17 mouse cellular contexts compared by ENCODE assay signal in the genomic region with DNA sequence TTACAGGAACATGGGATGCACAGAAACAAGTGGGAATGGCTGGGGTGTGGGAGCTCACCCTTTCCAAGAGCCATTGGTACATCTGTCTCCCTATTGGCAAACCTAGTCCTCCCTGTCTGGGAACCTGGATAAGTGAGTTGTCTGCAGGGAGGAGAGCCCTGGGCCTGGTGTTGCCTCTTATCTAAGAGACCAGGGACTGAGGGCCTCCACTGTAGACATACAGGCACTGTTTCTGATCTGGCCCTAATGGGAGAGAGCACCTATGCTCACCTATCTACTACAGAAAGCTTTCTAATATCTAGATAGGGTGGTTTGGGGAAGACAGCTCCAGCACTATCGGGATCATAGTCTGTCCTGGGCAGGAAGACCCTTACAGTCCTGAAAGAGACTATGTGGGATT. TPM values are rescaled to one million over a fixed set of nuclear protein-coding genes. Genes with fewer than 3 reads are reported as not detected.
DNase-seq lines count a peak whose midpoint lies in the region; ATAC-seq and TF ChIP-seq lines count a peak whose summit lies in the region.
"Had no signal": no experiment of that assay in that cellular context is flagged by ENCODE, and none has a peak within 500 bp of the region (broad histone marks: within the 10 kb centered on the region; RNA-seq: fewer than 3 reads in every experiment).

No protein-coding gene starts in this region.

- H3K9me3 ChIP-seq in heart, embryonic 13.5 days = no peaks in the 10 kb centered on the region
- no peaks in the 10 kb centered on the region for H3K9me3 ChIP-seq in stomach, embryonic 14.5 days (ENCODE audit: control insufficient read depth, low read depth, low read length)
- H3K9me3 ChIP-seq in stomach, postnatal 0 days (ENCODE audit: control insufficient read depth, low read length) = no peaks in the 10 kb centered on the region
- no peaks in the 10 kb centered on the region for H3K9me3 ChIP-seq in liver, embryonic 14.5 days (ENCODE audit: control insufficient read depth, low read length)
- H3K9me3 ChIP-seq: limb, embryonic 15.5 days; megakaryocyte, embryonic 14.5 days had no signal

- ATAC-seq in heart, embryonic 13.5 days (ENCODE audit: extremely low read depth, insufficient number of reproducible peaks, low FRiP score, low TSS enrichment) = peak; percentile 80
- ATAC-seq in stomach, embryonic 14.5 days (ENCODE audit: insufficient number of reproducible peaks, insufficient read depth, low FRiP score, low read depth) = peak; percentile 88; the same call in 1 of the 2 replicates
- ATAC-seq in stomach, postnatal 0 days (ENCODE audit: low FRiP score, low TSS enrichment) = no peak
- ATAC-seq in liver, embryonic 14.5 days (ENCODE audit: insufficient read depth) = peak; percentile 99
- ATAC-seq in inflammation-experienced regulatory T-cells, adult 6 months = no peak
- ATAC-seq: forebrain, embryonic 14.5 days; hindbrain, embryonic 16.5 days had no signal

- no peaks in the 10 kb centered on the region for H3K27me3 ChIP-seq in heart, embryonic 13.5 days (replicated peaks)
- H3K27me3 ChIP-seq in stomach, embryonic 14.5 days (ENCODE audit: control insufficient read depth, insufficient read depth, low read length) = no peaks in the 10 kb centered on the region
- no peaks in the 10 kb centered on the region for H3K27me3 ChIP-seq in stomach, postnatal 0 days (ENCODE audit: control insufficient read depth, insufficient read depth, low read length)
- H3K27me3 ChIP-seq in liver, embryonic 14.5 days (ENCODE audit: control insufficient read depth, insufficient read depth, low read length) = no peaks in the 10 kb centered on the region
- H3K27me3 ChIP-seq: limb, embryonic 15.5 days had no signal

- H3K4me3 ChIP-seq in heart, embryonic 13.5 days = no peak overlapping the region
- no peak overlapping the region for H3K4me3 ChIP-seq in stomach, embryonic 14.5 days (ENCODE audit: low read depth, low read length)
- H3K4me3 ChIP-seq in stomach, postnatal 0 days (ENCODE audit: low read depth, low read length) = no peak overlapping the region
- peak overlapping the region; percentile 13 to 22; a peak in 3 of 4 replicates for H3K4me3 ChIP-seq in liver, embryonic 14.5 days (ENCODE audit: insufficient read depth in 1 of 2, low read depth in 2 of 2, low read length in 2 of 2)
- no peak overlapping the region for H3K4me3 ChIP-seq in left cerebral cortex, adult 2 months
- H3K4me3 ChIP-seq: limb, embryonic 15.5 days; megakaryocyte, embryonic 14.5 days had no signal

- 75% methylated on average over 1 of the region's 1 CpGs for WGBS in heart, embryonic 13.5 days
- WGBS in stomach, embryonic 14.5 days = 95% methylated on average over 1 of the region's 1 CpGs
- WGBS in stomach, postnatal 0 days = 94% methylated on average over 1 of the region's 1 CpGs
- WGBS in liver, embryonic 14.5 days (ENCODE audit: insufficient replicate concordance) = 12% methylated on average over 1 of the region's 1 CpGs

- intact Hi-C loops in left cerebral cortex, adult 2 months (cut with DNase I) = no loop called here

- no peak for DNase-seq in heart, adult 8-10 months (ENCODE audit: low spot score)
- no peak for DNase-seq in stomach, postnatal 0 days (ENCODE audit: low spot score)
- DNase-seq in liver, embryonic 14.5 days (ENCODE audit: low read depth in 3 of 3, low spot score in 3 of 3) = peak; percentile 89 to 93 (median 90)
- DNase-seq in left cerebral cortex, adult 8-10 months (ENCODE audit: low spot score in 2 of 2) = no peak
- DNase-seq in left cerebral cortex, adult 2 months (ENCODE audit: extremely low spot score in 1 of 2, low spot score in 2 of 2) = no peak
- DNase-seq: cerebellum, postnatal 25 days; kidney, postnatal 10 days had no signal

- no peak for TF ChIP-seq CTCF in stomach, postnatal 0 days (IDR thresholded peaks at IDR 0.05; ENCODE audit: low read depth)
- TF ChIP-seq CTCF in liver, embryonic 14.5 days (IDR thresholded peaks at IDR 0.05; ENCODE audit: low read depth) = no peak
- no peak for TF ChIP-seq CTCF in left cerebral cortex, adult 2 months (IDR thresholded peaks at IDR 0.05)

- H3K27ac ChIP-seq in heart, embryonic 13.5 days (replicated peaks) = peak overlapping the region; percentile 51
- H3K27ac ChIP-seq in stomach, embryonic 14.5 days (ENCODE audit: low read length) = no peak overlapping the region
- no peak overlapping the region for H3K27ac ChIP-seq in stomach, postnatal 0 days (replicated peaks)
- peak overlapping the region; percentile 100 for H3K27ac ChIP-seq in liver, embryonic 14.5 days
- no peak overlapping the region for H3K27ac ChIP-seq in left cerebral cortex, adult 2 months
- H3K27ac ChIP-seq: limb, embryonic 15.5 days had no signal

- no peaks in the 10 kb centered on the region for H3K4me1 ChIP-seq in heart, embryonic 13.5 days
- H3K4me1 ChIP-seq in stomach, embryonic 14.5 days (ENCODE audit: control insufficient read depth, insufficient read depth, low read length) = no peaks in the 10 kb centered on the region
- no peaks in the 10 kb centered on the region for H3K4me1 ChIP-seq in stomach, postnatal 0 days (replicated peaks; ENCODE audit: control insufficient read depth, insufficient read depth)
- peaks cover 74 to 75% of the 10 kb centered on the region in 2 experiments for H3K4me1 ChIP-seq in liver, embryonic 14.5 days (replicated peaks; ENCODE audit: control insufficient read depth in 2 of 2, insufficient read depth in 2 of 2, low read length in 1 of 2)
- H3K4me1 ChIP-seq: limb, embryonic 15.5 days had no signal

- peaks cover 59% of the 10 kb centered on the region for H3K36me3 ChIP-seq in heart, embryonic 13.5 days
- H3K36me3 ChIP-seq in stomach, embryonic 14.5 days (ENCODE audit: control insufficient read depth, insufficient read depth, low read length) = peaks cover 27% of the 10 kb centered on the region
- H3K36me3 ChIP-seq in stomach, postnatal 0 days (ENCODE audit: control insufficient read depth, insufficient read depth, low read length) = peaks cover 6% of the 10 kb centered on the region; the same call in 1 of the 2 replicates
- H3K36me3 ChIP-seq in liver, embryonic 14.5 days (replicated peaks; ENCODE audit: control insufficient read depth, insufficient read depth, low read depth) = peaks cover 45% of the 10 kb centered on the region

- H3K4me2 ChIP-seq in heart, embryonic 13.5 days = 0 out of 2 replicates have a peak overlapping the region, but pooled peaks have one; percentile 13
- H3K4me2 ChIP-seq in stomach, embryonic 14.5 days (replicated peaks; ENCODE audit: low read depth, low read length) = no peak overlapping the region
- no peak overlapping the region for H3K4me2 ChIP-seq in stomach, postnatal 0 days (replicated peaks; ENCODE audit: low read depth)
- H3K4me2 ChIP-seq in liver, embryonic 14.5 days (ENCODE audit: low read depth) = peak overlapping the region; percentile 54
- H3K4me2 ChIP-seq: limb, embryonic 15.5 days had no signal

- TF ChIP-seq EP300 in stomach, postnatal 0 days (optimal IDR thresholded peaks at IDR 0.05) = no peak
- TF ChIP-seq EP300 in liver, embryonic 14.5 days (IDR thresholded peaks at IDR 0.05; ENCODE audit: low read depth) = peak; percentile 97

- H3K9ac ChIP-seq in heart, embryonic 13.5 days = peak overlapping the region; percentile 44; the same call in 1 of the 2 replicates
- no peak overlapping the region for H3K9ac ChIP-seq in stomach, embryonic 14.5 days (replicated peaks; ENCODE audit: low read depth, low read length)
- no peak overlapping the region for H3K9ac ChIP-seq in stomach, postnatal 0 days (ENCODE audit: low read length)
- peak overlapping the region; percentile 92 for H3K9ac ChIP-seq in liver, embryonic 14.5 days (replicated peaks)
- H3K9ac ChIP-seq: limb, embryonic 15.5 days had no signal

RNA-seq across cellular contexts. Expression of a gene that starts 11.4 kb away (rescaled TPM):
- 33.4 and 34.9 TPM in 2 replicates for polyA plus RNA-seq in heart, embryonic 13.5 days (2015; fragmentation: Nextera tagmentation; extraction: Ambion mirVana)
- total RNA-seq in heart, adult 8-10 months (2022) = 10 to 100 TPM; 27.3 to 29.9 (median 28.3) TPM
- polyA plus RNA-seq in stomach, embryonic 14.5 days (2014; fragmentation: Nextera tagmentation; extraction: Ambion mirVana) = 38.8 and 41.0 TPM in 2 replicates
- polyA plus RNA-seq in stomach, postnatal 0 days (2015; fragmentation: Nextera tagmentation; extraction: Ambion mirVana) = 28.0 and 28.2 TPM in 2 replicates
- 36.8 and 44.5 TPM in 2 replicates for polyA plus RNA-seq in liver, embryonic 14.5 days (2012; rRNA removed)
- polyA plus RNA-seq in liver, embryonic 14.5 days (2014; fragmentation: Nextera tagmentation; extraction: Ambion mirVana) = 16.5 and 16.8 TPM in 2 replicates
- total RNA-seq in left cerebral cortex, adult 8-10 months (2022) = 10 to 100 TPM; 55.3 to 63.7 (median 60.5) TPM
- polyA plus RNA-seq in inflammation-experienced regulatory T-cells, adult 6 months (2017; shearing (Covaris generic)) = 10 to 100 TPM; 27.3 to 55.0 (median 45.7) TPM
- total RNA-seq in left cerebral cortex, adult 2 months (2021) = 10 to 100 TPM; 45.2 to 52.2 TPM

RNA-seq across cellular contexts. Expression of a gene that starts 20.1 kb away (rescaled TPM):
- 2,385 and 4,851 TPM in 2 replicates for polyA plus RNA-seq in heart, embryonic 13.5 days (2015; fragmentation: Nextera tagmentation; extraction: Ambion mirVana)
- total RNA-seq in heart, adult 8-10 months (2022) = not detected
- 93.0 and 133 TPM in 2 replicates for polyA plus RNA-seq in stomach, embryonic 14.5 days (2014; fragmentation: Nextera tagmentation; extraction: Ambion mirVana)
- 0.18 TPM in 1 of 2 replicates, not detected in the other for polyA plus RNA-seq in stomach, postnatal 0 days (2015; fragmentation: Nextera tagmentation; extraction: Ambion mirVana)
- polyA plus RNA-seq in liver, embryonic 14.5 days (2012; rRNA removed) = 32.1 and 38.8 TPM in 2 replicates
- 74.9 and 85.3 TPM in 2 replicates for polyA plus RNA-seq in liver, embryonic 14.5 days (2014; fragmentation: Nextera tagmentation; extraction: Ambion mirVana)
- not detected for total RNA-seq in left cerebral cortex, adult 8-10 months (2022)
- polyA plus RNA-seq in inflammation-experienced regulatory T-cells, adult 6 months (2017; shearing (Covaris generic)) = not detected
- not detected for total RNA-seq in left cerebral cortex, adult 2 months (2021)
- total RNA-seq: gastrocnemius, adult 18-20 months; layer of hippocampus, postnatal 25 days had no signal
- polyA plus RNA-seq: small intestine, adult 2 months had no signal

RNA-seq across cellular contexts. Expression of a gene that starts 27.2 kb away (rescaled TPM):
- 17,648 and 28,254 TPM in 2 replicates for polyA plus RNA-seq in heart, embryonic 13.5 days (2015; fragmentation: Nextera tagmentation; extraction: Ambion mirVana)
- total RNA-seq in heart, adult 8-10 months (2022) = over 10,000 TPM in 1 of 4 experiments, 1,000 to 10,000 TPM in 3; 1,679 to 11,117 (median 2,615) TPM
- polyA plus RNA-seq in stomach, embryonic 14.5 days (2014; fragmentation: Nextera tagmentation; extraction: Ambion mirVana) = 2,281 and 2,565 TPM in 2 replicates
- 317 and 411 TPM in 2 replicates for polyA plus RNA-seq in stomach, postnatal 0 days (2015; fragmentation: Nextera tagmentation; extraction: Ambion mirVana)
- 26,041 and 60,430 TPM in 2 replicates for polyA plus RNA-seq in liver, embryonic 14.5 days (2012; rRNA removed)
- 70,707 and 74,513 TPM in 2 replicates for polyA plus RNA-seq in liver, embryonic 14.5 days (2014; fragmentation: Nextera tagmentation; extraction: Ambion mirVana)
- 100 to 1,000 TPM; 209 to 396 (median 272) TPM for total RNA-seq in left cerebral cortex, adult 8-10 months (2022)
- polyA plus RNA-seq in inflammation-experienced regulatory T-cells, adult 6 months (2017; shearing (Covaris generic)) = 1 to 10 TPM; 3.7 to 7.5 (median 6.0) TPM
- total RNA-seq in left cerebral cortex, adult 2 months (2021) = 100 to 1,000 TPM; 247 to 343 TPM

RNA-seq across cellular contexts. Expression of a gene that starts 29.8 kb away (rescaled TPM):
- polyA plus RNA-seq in heart, embryonic 13.5 days (2015; fragmentation: Nextera tagmentation; extraction: Ambion mirVana) = 19.7 and 21.2 TPM in 2 replicates
- 1 to 10 TPM; 5.5 to 7.7 (median 6.2) TPM for total RNA-seq in heart, adult 8-10 months (2022)
- polyA plus RNA-seq in stomach, embryonic 14.5 days (2014; fragmentation: Nextera tagmentation; extraction: Ambion mirVana) = 37.9 and 38.4 TPM in 2 replicates
- polyA plus RNA-seq in stomach, postnatal 0 days (2015; fragmentation: Nextera tagmentation; extraction: Ambion mirVana) = 19.9 and 22.1 TPM in 2 replicates
- polyA plus RNA-seq in liver, embryonic 14.5 days (2012; rRNA removed) = 8.1 and 9.9 TPM in 2 replicates
- polyA plus RNA-seq in liver, embryonic 14.5 days (2014; fragmentation: Nextera tagmentation; extraction: Ambion mirVana) = 17.0 and 18.1 TPM in 2 replicates
- 10 to 100 TPM; 19.3 to 22.4 (median 20.9) TPM for total RNA-seq in left cerebral cortex, adult 8-10 months (2022)
- 10 to 100 TPM; 26.3 to 35.5 (median 32.8) TPM for polyA plus RNA-seq in inflammation-experienced regulatory T-cells, adult 6 months (2017; shearing (Covaris generic))
- total RNA-seq in left cerebral cortex, adult 2 months (2021) = 10 to 100 TPM; 17.5 to 19.1 TPM

RNA-seq across cellular contexts. Expression of a gene that starts 30.6 kb away (rescaled TPM):
- polyA plus RNA-seq in heart, embryonic 13.5 days (2015; fragmentation: Nextera tagmentation; extraction: Ambion mirVana) = 9.6 and 10.0 TPM in 2 replicates
- total RNA-seq in heart, adult 8-10 months (2022) = 1 to 10 TPM in 1 of 4 experiments, under 1 TPM in 1, not detected in 2; 0.52 to 1.6 TPM
- 0.71 TPM in 1 of 2 replicates, not detected in the other for polyA plus RNA-seq in stomach, embryonic 14.5 days (2014; fragmentation: Nextera tagmentation; extraction: Ambion mirVana)
- 0.18 TPM in 1 of 2 replicates, not detected in the other for polyA plus RNA-seq in stomach, postnatal 0 days (2015; fragmentation: Nextera tagmentation; extraction: Ambion mirVana)
- 127 and 156 TPM in 2 replicates for polyA plus RNA-seq in liver, embryonic 14.5 days (2012; rRNA removed)
- polyA plus RNA-seq in liver, embryonic 14.5 days (2014; fragmentation: Nextera tagmentation; extraction: Ambion mirVana) = 157 and 161 TPM in 2 replicates
- under 1 TPM in 2 of 4 experiments, not detected in 2; 0.72 to 0.78 TPM for total RNA-seq in left cerebral cortex, adult 8-10 months (2022)
- not detected for polyA plus RNA-seq in inflammation-experienced regulatory T-cells, adult 6 months (2017; shearing (Covaris generic))
- total RNA-seq in left cerebral cortex, adult 2 months (2021) = not detected
- total RNA-seq: gastrocnemius, adult 18-20 months had no signal
- polyA plus RNA-seq: small intestine, adult 2 months had no signal

Comparison
In these comparisons a context has a peak if more than half of its experiments do, and no peak if none do; other contexts are left out.
1. ATAC-seq: peak in heart, embryonic 13.5 days (single experiment), stomach, embryonic 14.5 days (single experiment) and liver, embryonic 14.5 days (single experiment); none in stomach, postnatal 0 days (single experiment) and inflammation-experienced regulatory T-cells, adult 6 months (single experiment).
2. H3K27ac ChIP-seq: peak in heart, embryonic 13.5 days (single experiment) and liver, embryonic 14.5 days (single experiment); none in stomach, embryonic 14.5 days (single experiment), stomach, postnatal 0 days (single experiment) and left cerebral cortex, adult 2 months (single experiment).
3. H3K4me2 ChIP-seq: peak in heart, embryonic 13.5 days (single experiment) and liver, embryonic 14.5 days (single experiment); none in stomach, embryonic 14.5 days (single experiment) and stomach, postnatal 0 days (single experiment).
4. H3K4me3 ChIP-seq: peak in liver, embryonic 14.5 days (2 of 2); none in heart, embryonic 13.5 days (single experiment), stomach, embryonic 14.5 days (single experiment), stomach, postnatal 0 days (single experiment) and left cerebral cortex, adult 2 months (single experiment).
5. H3K9ac ChIP-seq: peak in heart, embryonic 13.5 days (single experiment) and liver, embryonic 14.5 days (single experiment); none in stomach, embryonic 14.5 days (single experiment) and stomach, postnatal 0 days (single experiment).
6. DNase-seq: peak in liver, embryonic 14.5 days (3 of 3); none in heart, adult 8-10 months (single experiment), stomach, postnatal 0 days (single experiment), left cerebral cortex, adult 8-10 months (0 of 2) and left cerebral cortex, adult 2 months (0 of 2).
7. RNA of a gene that starts 20.1 kb away (polyA plus RNA-seq): 2,385 to 4,851 TPM in heart, embryonic 13.5 days; 93.0 to 133 TPM in stomach, embryonic 14.5 days, 32.1 to 85.3 TPM in liver, embryonic 14.5 days, 0.18 TPM in stomach, postnatal 0 days and not detected in inflammation-experienced regulatory T-cells, adult 6 months; every median in the first group is over 10 times any median in the second.
8. RNA of a gene that starts 27.2 kb away (polyA plus RNA-seq): 26,041 to 74,513 TPM in liver, embryonic 14.5 days, 17,648 to 28,254 TPM in heart, embryonic 13.5 days, 2,281 to 2,565 TPM in stomach, embryonic 14.5 days and 317 to 411 TPM in stomach, postnatal 0 days; 3.7 to 7.5 TPM in inflammation-experienced regulatory T-cells, adult 6 months; every median in the first group is over 10 times any median in the second.